Mouse (Mus musculus) lung, embryonic 14.5 days (tissue): ENCODE measurements around the gene Ccdc70. TPM values are rescaled to one million over a fixed set of nuclear protein-coding genes. Genes with fewer than 3 reads are reported as not detected.

Source experiments
- ATAC-seq: fragments of 200-750 bp; cut with Nextera tagmentation; 2 replicates; pipeline ENCODE4 v1.8.0; 2017; ENCODE audit warnings: mild to moderate bottlenecking, moderate TSS enrichment, moderate library complexity; ENCODE audit not compliant: insufficient read depth
- DNase-seq: peaks from one replicate; pipeline ENCODE4 v3.0.0-alpha.2; 2015
- H3K27ac ChIP-seq: fragments of 300-500 bp; sonication (generic); 2 replicates; pipeline ENCODE4 v1.5.1; 2014; ENCODE audit warnings: low read depth, mild to moderate bottlenecking, moderate library complexity
- H3K27me3 ChIP-seq: fragments of 300-500 bp; sonication (generic); 2 replicates; pipeline ENCODE4 v1.6.1; 2014; ENCODE audit warnings: low read length, control low read depth; ENCODE audit not compliant: insufficient read depth
- H3K36me3 ChIP-seq: fragments of 300-500 bp; sonication (generic); 2 replicates; pipeline ENCODE4 v1.6.1; 2014; ENCODE audit warnings: control low read depth; ENCODE audit not compliant: insufficient read depth
- H3K4me1 ChIP-seq: fragments of 300-500 bp; sonication (generic); 2 replicates; pipeline ENCODE4 v1.6.1; 2014; ENCODE audit warnings: antibody characterized with exemption, control low read depth; ENCODE audit not compliant: insufficient read depth
- H3K4me2 ChIP-seq: fragments of 300-500 bp; sonication (generic); 2 replicates; pipeline ENCODE4 v1.6.1; 2014; ENCODE audit warnings: mild to moderate bottlenecking
- H3K4me3 ChIP-seq: fragments of 300-500 bp; sonication (generic); 2 replicates; pipeline ENCODE4 v1.5.1; 2014; ENCODE audit warnings: low read depth, low read length
- H3K9ac ChIP-seq: fragments of 300-500 bp; sonication (generic); 2 replicates; pipeline ENCODE4 v1.6.1; 2014
- H3K9me3 ChIP-seq: fragments of 300-500 bp; sonication (generic); 2 replicates; pipeline ENCODE4 v1.6.1; 2016; ENCODE audit warnings: low read depth, low read length, control low read depth
- CTCF ChIP-seq: IDR thresholded peaks from 2 replicates; pipeline ENCODE4 v1.5.1; 2016; ENCODE audit warnings: antibody characterized with exemption, low read depth
- WGBS: fragments of 180-500 bp; shearing (Covaris S2); extraction: QIAGEN DNeasy Blood & Tissue Kit; methylation state at CpG from one replicate; pipeline ENCODE4 v1.1.7; 2014; 5-methylcytosine and 5-hydroxymethylcytosine counted together
- polyA plus RNA-seq: library from polyadenylated mRNA; unstranded; fragments of >200 nt; fragmentation: Nextera tagmentation; extraction: Ambion mirVana; gene quantifications from 2 replicates; pipeline ENCODE4 v1.2.1, GENCODE M21; 2014

The Ccdc70 gene
- polyA plus RNA-seq, 1 experiment from 2014 or later: not detected

GRCm38 (mm10) chr8:22004750-22005522, 35.4 kb downstream of the Ccdc70 start:
- Histone ChIP-seq H3K4me1 (no peaks in the 10 kb centered on the region), H3K4me3 (no peak overlapping the region), H3K4me2 (no peak overlapping the region), H3K36me3 (no peaks in the 10 kb centered on the region), H3K9ac (no peak overlapping the region), H3K9me3 (no peaks in the 10 kb centered on the region), H3K27me3 (no peaks in the 10 kb centered on the region), H3K27ac (no peak overlapping the region)
- DNase-seq (no peak), ATAC-seq (no peak)
- no peak for TF ChIP-seq CTCF
- 76% methylated on average over 14 of the region's 14 CpGs for WGBS

GRCm38 (mm10) chr8:22006423-22006822, 36.8 kb downstream of the Ccdc70 start:
- no peaks in the 10 kb centered on the region for H3K4me1 ChIP-seq
- H3K27ac ChIP-seq: no peak overlapping the region
- no peaks in the 10 kb centered on the region for H3K36me3 ChIP-seq
- no peak overlapping the region for H3K4me2 ChIP-seq
- no peak for TF ChIP-seq CTCF
- DNase-seq: no peak
- 66% methylated on average over 6 of the region's 6 CpGs for WGBS
- no peaks in the 10 kb centered on the region for H3K9me3 ChIP-seq
- no peak overlapping the region for H3K9ac ChIP-seq
- no peak overlapping the region for H3K4me3 ChIP-seq
- no peak for ATAC-seq
- H3K27me3 ChIP-seq: no peaks in the 10 kb centered on the region

- no peak overlapping the region for H3K4me2 ChIP-seq
- no peak for TF ChIP-seq CTCF
- DNase-seq: no peak
- WGBS: 69% methylated on average over 3 of the region's 3 CpGs
- H3K36me3 ChIP-seq: no peaks in the 10 kb centered on the region
- H3K27ac ChIP-seq: no peak overlapping the region
- no peak overlapping the region for H3K4me3 ChIP-seq
- H3K9ac ChIP-seq: no peak overlapping the region
- ATAC-seq: no peak
- H3K9me3 ChIP-seq: no peaks in the 10 kb centered on the region
- H3K27me3 ChIP-seq: no peaks in the 10 kb centered on the region
- H3K4me1 ChIP-seq: no peaks in the 10 kb centered on the region
Measured at GRCm38 (mm10) chr8:22009403-22009802, 39.8 kb downstream of the Ccdc70 start.

- no peak overlapping the region for H3K9ac ChIP-seq
- no peak overlapping the region for H3K27ac ChIP-seq
- H3K4me1 ChIP-seq: no peaks in the 10 kb centered on the region
- H3K4me2 ChIP-seq: no peak overlapping the region
- H3K27me3 ChIP-seq: no peaks in the 10 kb centered on the region
- no peak for TF ChIP-seq CTCF
- no peak for ATAC-seq
- no peak for DNase-seq
- WGBS: 73% methylated on average over 24 of the region's 24 CpGs
- H3K36me3 ChIP-seq: no peaks in the 10 kb centered on the region
- H3K9me3 ChIP-seq: no peaks in the 10 kb centered on the region
- H3K4me3 ChIP-seq: no peak overlapping the region
Measured at GRCm38 (mm10) chr8:22013034-22013707, 43.6 kb downstream of the Ccdc70 start.

DNA sequence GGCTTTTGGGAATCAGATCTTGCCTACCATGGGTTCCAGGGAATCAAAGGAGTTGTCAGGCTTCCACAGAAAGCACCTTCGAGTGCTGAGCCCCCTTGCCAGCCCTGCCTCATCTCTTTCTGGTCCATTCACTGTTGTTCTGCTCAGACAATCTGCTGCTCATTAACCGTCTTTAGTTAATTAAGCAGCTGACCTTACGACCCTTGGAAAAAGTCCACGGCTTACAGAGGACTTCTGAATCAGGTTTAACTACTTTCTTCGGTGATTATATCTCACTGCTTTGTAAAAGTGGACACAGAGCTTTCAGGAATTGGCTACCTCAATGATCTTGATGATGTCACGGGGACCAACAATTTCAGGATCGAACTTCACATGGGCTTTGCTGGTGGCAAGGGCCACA, 48.2 kb downstream of the Ccdc70 start:
- H3K9me3 ChIP-seq: no peaks in the 10 kb centered on the region
- no peak overlapping the region for H3K9ac ChIP-seq
- DNase-seq (no peak), ATAC-seq (no peak)
- no peaks in the 10 kb centered on the region for H3K27me3 ChIP-seq
- no peaks in the 10 kb centered on the region for H3K4me1 ChIP-seq
- WGBS: 69% methylated on average over 7 of the region's 7 CpGs
- no peak overlapping the region for H3K27ac ChIP-seq
- no peak overlapping the region for H3K4me2 ChIP-seq
- no peaks in the 10 kb centered on the region for H3K36me3 ChIP-seq
- H3K4me3 ChIP-seq: no peak overlapping the region
- no peak for TF ChIP-seq CTCF

DNA sequence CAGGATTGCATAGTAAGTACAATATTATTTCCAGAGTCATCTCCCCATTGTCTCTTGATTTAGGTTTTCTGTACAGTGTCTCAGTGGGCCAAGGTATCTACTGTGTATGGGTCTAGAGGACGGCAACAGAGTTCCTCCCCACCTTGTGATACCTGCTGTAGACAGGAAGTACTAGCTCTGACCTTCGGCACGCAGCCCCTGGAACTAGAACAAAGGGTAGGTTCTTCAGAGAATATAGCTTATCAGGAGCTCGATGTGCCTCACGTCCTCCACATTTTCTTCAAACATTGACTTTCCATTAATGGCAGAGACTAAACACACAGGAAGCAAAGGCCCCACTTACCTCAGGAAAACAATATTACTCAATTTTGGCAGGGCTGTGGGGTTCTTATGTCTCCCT, 49.9 kb downstream of the Ccdc70 start:
- no peak overlapping the region for H3K4me2 ChIP-seq
- no peaks in the 10 kb centered on the region for H3K27me3 ChIP-seq
- DNase-seq: no peak
- H3K4me3 ChIP-seq: no peak overlapping the region
- ATAC-seq: no peak
- WGBS: 60% methylated on average over 5 of the region's 5 CpGs
- no peaks in the 10 kb centered on the region for H3K36me3 ChIP-seq
- no peak overlapping the region for H3K9ac ChIP-seq
- no peaks in the 10 kb centered on the region for H3K9me3 ChIP-seq
- TF ChIP-seq CTCF: no peak
- H3K27ac ChIP-seq: no peak overlapping the region
- no peaks in the 10 kb centered on the region for H3K4me1 ChIP-seq

DNA sequence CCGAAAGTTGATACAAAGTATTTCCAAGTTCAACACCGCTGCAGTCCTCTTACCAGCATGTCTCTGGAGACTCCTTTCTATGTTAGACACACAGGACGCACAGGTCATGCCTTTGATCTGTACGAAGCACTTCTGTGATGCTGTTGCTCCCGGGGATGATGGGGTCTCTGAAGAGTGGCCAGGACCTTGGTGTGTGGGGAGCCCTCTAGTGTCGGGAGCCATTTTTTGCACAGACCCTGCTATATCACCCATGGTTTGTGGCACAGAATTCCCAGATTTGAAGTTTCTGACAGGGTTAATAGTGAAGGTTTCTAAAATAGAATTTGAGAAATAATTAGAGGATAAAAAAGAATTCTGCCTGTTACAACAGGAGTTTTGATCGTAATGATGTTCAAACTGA, 52.7 kb downstream of the Ccdc70 start:
- TF ChIP-seq CTCF: 0 out of 2 replicates have a peak, but pooled peaks have one; percentile 6
- peak; percentile 13 for DNase-seq

More for the DNA sequence above, 52.7 kb downstream of the Ccdc70 start:
- Histone ChIP-seq H3K9me3 (no peaks in the 10 kb centered on the region), H3K9ac (no peak overlapping the region), H3K36me3 (no peaks in the 10 kb centered on the region), H3K4me2 (no peak overlapping the region), H3K27me3 (no peaks in the 10 kb centered on the region), H3K4me1 (no peaks in the 10 kb centered on the region), H3K27ac (no peak overlapping the region), H3K4me3 (no peak overlapping the region)
- WGBS: 52% methylated on average over 7 of the region's 7 CpGs
- no peak for ATAC-seq

Other genes starting within 250 kb of the Ccdc70 start
- gene Defa24, start 235.3 kb upstream of the Ccdc70 start, polyA plus RNA-seq: not detected in 2 replicates
- gene Defb50, start 146.2 kb upstream of the Ccdc70 start, polyA plus RNA-seq: not detected in 2 replicates
- gene Defb2, start 129.8 kb upstream of the Ccdc70 start, polyA plus RNA-seq: not detected in 2 replicates
- gene Defb10, start 110.9 kb upstream of the Ccdc70 start, polyA plus RNA-seq: not detected in 2 replicates
- not detected in 2 replicates for gene Defb9, start 84.4 kb upstream of the Ccdc70 start, polyA plus RNA-seq
- gene Defb11, start 63.4 kb upstream of the Ccdc70 start, polyA plus RNA-seq: not detected in 2 replicates
- gene Defb15, start 37.1 kb upstream of the Ccdc70 start, polyA plus RNA-seq: not detected in 2 replicates
- gene Defb35, start 31.4 kb upstream of the Ccdc70 start, polyA plus RNA-seq: not detected in 2 replicates
- not detected in 2 replicates for gene Defb13, start 23.0 kb upstream of the Ccdc70 start, polyA plus RNA-seq
- not detected in 2 replicates for gene Fam90a1a, start 11.1 kb upstream of the Ccdc70 start, polyA plus RNA-seq
- 1.9 and 2.2 TPM in 2 replicates for gene Atp7b, start 90.5 kb downstream of the Ccdc70 start, polyA plus RNA-seq
- 27.6 and 34.4 TPM in 2 replicates for gene Alg11, start 90.9 kb downstream of the Ccdc70 start, polyA plus RNA-seq
- gene Nek5, start 155.3 kb downstream of the Ccdc70 start, polyA plus RNA-seq: 0.26 and 0.27 TPM in 2 replicates
- 5.9 and 6.3 TPM in 2 replicates for gene Nek3, start 196.7 kb downstream of the Ccdc70 start, polyA plus RNA-seq
- 65.5 and 68.2 TPM in 2 replicates for gene Ckap2, start 216.0 kb downstream of the Ccdc70 start, polyA plus RNA-seq
- 52.1 and 55.6 TPM in 2 replicates for gene Vps36, start 223.0 kb downstream of the Ccdc70 start, polyA plus RNA-seq